Mouse (Mus musculus) forebrain, embryonic 14.5 days (tissue): Measurements from ENCODE around the gene Ak7. TPM values are rescaled to one million over a fixed set of nuclear protein-coding genes. Genes with fewer than 3 reads are reported as not detected.
A peak's percentile ranks its signal among the peaks of the same experiment; 100 is the strongest.

ENCODE experiments used
- ATAC-seq: fragments of 200-750 bp; cut with Nextera tagmentation; 2 replicates; pipeline ENCODE4 v1.8.0; 2017; ENCODE audit warnings: mild to moderate bottlenecking, moderate library complexity
- DNase-seq: peaks from one replicate; pipeline ENCODE4 v3.0.0-alpha.2; 2015; ENCODE audit warnings: low spot score
- H3K27ac ChIP-seq: fragments of 300-500 bp; sonication (generic); 2 replicates; pipeline ENCODE4 v1.5.1; 2014; ENCODE audit warnings: low read depth, mild to moderate bottlenecking, control low read depth, low read length, moderate library complexity
- H3K27me3 ChIP-seq: fragments of 300-500 bp; sonication (generic); replicated peaks from 2 replicates; pipeline ENCODE4 v1.6.1; 2014; ENCODE audit warnings: low read length, control low read depth, mixed read lengths; ENCODE audit not compliant: control insufficient read depth, insufficient read depth
- H3K36me3 ChIP-seq: fragments of 300-500 bp; sonication (generic); 2 replicates; pipeline ENCODE4 v1.6.1; 2014; ENCODE audit warnings: low read length, control low read depth; ENCODE audit not compliant: control insufficient read depth, insufficient read depth
- H3K4me1 ChIP-seq: fragments of 300-500 bp; sonication (generic); 2 replicates; pipeline ENCODE4 v1.6.1; 2014; ENCODE audit warnings: antibody characterized with exemption, low read length, control low read depth; ENCODE audit not compliant: control insufficient read depth, insufficient read depth
- H3K4me2 ChIP-seq: fragments of 300-500 bp; sonication (generic); 2 replicates; pipeline ENCODE4 v1.6.1; 2014; ENCODE audit warnings: mild to moderate bottlenecking, control low read depth, low read length
- H3K4me3 ChIP-seq: fragments of 300-500 bp; sonication (generic); 2 replicates; pipeline ENCODE4 v1.5.1; 2014; ENCODE audit warnings: low read depth, low read length, control low read depth
- H3K9ac ChIP-seq: fragments of 300-500 bp; sonication (generic); 2 replicates; pipeline ENCODE4 v1.6.1; 2014; ENCODE audit warnings: mild to moderate bottlenecking, low read length, control low read depth, moderate library complexity
- H3K9me3 ChIP-seq: fragments of 300-500 bp; sonication (generic); replicated peaks from 2 replicates; pipeline ENCODE4 v1.6.1; 2016; ENCODE audit warnings: low read length, control low read depth, mixed read lengths; ENCODE audit not compliant: control insufficient read depth
- WGBS: fragments of 180-500 bp; shearing (Covaris S2); extraction: QIAGEN DNeasy Blood & Tissue Kit; methylation state at CpG from one replicate; pipeline ENCODE4 v1.1.7; 2014; 5-methylcytosine and 5-hydroxymethylcytosine counted together
- polyA plus RNA-seq: library from polyadenylated mRNA; unstranded; fragments of >200 nt; fragmentation: Nextera tagmentation; extraction: Ambion mirVana; gene quantifications from 2 replicates; pipeline ENCODE4 v1.2.1, GENCODE M21; 2014

Gene Ak7
- polyA plus RNA-seq, 1 experiment from 2014 or later, result 0.41 TPM

DNA sequence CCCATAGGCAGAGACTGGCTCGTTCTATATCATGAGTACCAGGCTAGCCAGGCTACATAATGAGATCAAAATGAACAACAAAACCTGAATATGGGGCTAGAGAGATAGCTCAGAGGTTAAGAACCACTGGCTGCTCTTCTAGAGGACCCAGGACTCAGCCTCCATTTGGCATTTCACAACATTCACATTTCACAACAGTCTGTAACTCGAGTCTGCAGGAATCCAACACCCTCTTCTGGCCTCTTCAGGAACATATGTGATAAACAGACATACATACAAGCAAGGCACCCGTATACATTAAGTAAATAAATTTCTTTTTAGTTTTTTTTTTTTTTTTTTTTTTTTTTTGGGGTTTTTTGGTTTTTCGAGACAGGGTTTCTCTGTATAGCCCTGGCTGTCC lies 17.2 kb upstream of the Ak7 start:
- no peak overlapping the region for H3K9ac ChIP-seq
- 88% methylated on average over 4 of the region's 4 CpGs for WGBS
- ATAC-seq, result no peak
- no peak overlapping the region for H3K4me2 ChIP-seq
- H3K27me3 ChIP-seq, result no peaks in the 10 kb centered on the region
- no peak for DNase-seq
- H3K36me3 ChIP-seq, result peaks cover 30% of the 10 kb centered on the region
- H3K4me3 ChIP-seq, result no peak overlapping the region
- no peaks in the 10 kb centered on the region for H3K9me3 ChIP-seq
- H3K27ac ChIP-seq, result no peak overlapping the region
- H3K4me1 ChIP-seq, result peaks cover 13% of the 10 kb centered on the region

DNA sequence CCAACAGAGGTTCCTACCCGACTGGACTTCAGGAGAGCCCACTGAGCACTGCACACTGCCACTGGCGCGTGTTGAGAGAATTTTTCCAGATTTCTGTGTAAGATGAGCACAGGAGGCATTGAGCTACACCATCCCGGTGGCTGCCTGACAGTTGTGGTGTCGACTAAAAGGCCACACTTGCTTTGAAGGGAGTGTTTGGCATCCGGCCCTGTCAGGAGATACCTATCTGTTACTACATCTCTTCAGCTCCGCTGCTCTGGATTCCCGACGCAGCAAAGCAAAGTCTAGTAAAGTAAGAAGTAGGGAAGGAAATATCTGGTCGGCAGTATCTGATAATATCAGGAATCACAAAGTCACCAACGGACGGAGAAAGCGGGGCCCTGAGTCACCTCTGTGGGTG lies 16.3 kb upstream of the Ak7 start:
- 96% methylated on average over 13 of the region's 13 CpGs for WGBS
- DNase-seq (no peak), ATAC-seq (no peak)

DNA sequence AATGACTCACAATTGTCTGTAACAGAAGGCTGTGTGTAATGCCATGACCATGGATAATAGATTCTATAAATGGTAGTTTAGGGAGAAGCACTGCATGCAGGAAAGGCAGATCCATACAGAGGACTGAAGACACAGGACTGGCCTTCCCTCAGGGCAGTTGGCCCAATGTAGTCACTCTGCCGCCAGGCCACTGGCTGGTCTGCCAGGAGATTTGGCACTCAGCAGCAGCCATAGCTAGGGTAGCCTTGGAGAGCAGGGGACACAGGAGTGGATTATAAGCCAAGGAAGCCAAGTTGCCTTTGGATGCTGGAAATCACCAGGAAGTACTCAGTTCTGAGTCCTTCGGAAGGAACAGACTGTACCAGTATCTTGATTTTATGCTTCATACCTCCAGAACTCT lies 11.8 kb upstream of the Ak7 start:
- H3K9me3 ChIP-seq, result no peaks in the 10 kb centered on the region
- no peak overlapping the region for H3K4me2 ChIP-seq
- no peak overlapping the region for H3K4me3 ChIP-seq
- H3K9ac ChIP-seq, result no peak overlapping the region
- no peak overlapping the region for H3K27ac ChIP-seq
- no peak for ATAC-seq
- no peak for DNase-seq
- H3K4me1 ChIP-seq, result no peaks in the 10 kb centered on the region
- WGBS, result 100% methylated on average over 2 of the region's 2 CpGs
- peaks cover 34% of the 10 kb centered on the region for H3K36me3 ChIP-seq
- no peaks in the 10 kb centered on the region for H3K27me3 ChIP-seq

More for the DNA sequence above, 16.3 kb upstream of the Ak7 start:
- Histone ChIP-seq H3K27me3 (no peaks in the 10 kb centered on the region), H3K36me3 (peaks cover 30% of the 10 kb centered on the region), H3K9me3 (no peaks in the 10 kb centered on the region), H3K4me2 (no peak overlapping the region), H3K9ac (no peak overlapping the region), H3K4me3 (no peak overlapping the region), H3K4me1 (peaks cover 8% of the 10 kb centered on the region), H3K27ac (no peak overlapping the region)

DNA sequence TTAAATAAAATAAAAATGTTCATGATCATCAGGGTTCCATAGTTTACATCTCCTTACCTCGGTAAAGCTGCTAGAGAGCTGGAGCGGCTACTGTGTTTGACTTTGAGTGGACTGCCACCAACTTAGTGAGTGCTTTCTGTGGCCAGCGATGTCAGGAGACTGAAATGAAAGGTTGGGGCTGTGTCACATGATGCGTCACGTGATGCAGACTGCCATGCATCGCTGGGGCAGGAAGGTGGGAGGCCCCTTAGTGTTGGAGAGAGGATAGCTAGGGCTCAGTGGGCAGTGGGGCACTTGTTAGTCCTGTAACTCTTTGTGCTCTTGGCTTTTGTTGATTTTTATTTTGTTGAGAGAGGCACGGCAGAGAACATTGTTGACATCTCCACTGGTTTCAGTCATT lies 9.9 kb upstream of the Ak7 start:
- H3K4me3 ChIP-seq, result no peak overlapping the region
- no peak for DNase-seq
- no peaks in the 10 kb centered on the region for H3K4me1 ChIP-seq
- H3K27ac ChIP-seq, result no peak overlapping the region
- H3K36me3 ChIP-seq, result peaks cover 36% of the 10 kb centered on the region
- no peak overlapping the region for H3K4me2 ChIP-seq
- no peak overlapping the region for H3K9ac ChIP-seq
- no peaks in the 10 kb centered on the region for H3K9me3 ChIP-seq
- no peak for ATAC-seq
- WGBS, result 84% methylated on average over 7 of the region's 7 CpGs
- no peaks in the 10 kb centered on the region for H3K27me3 ChIP-seq

DNA sequence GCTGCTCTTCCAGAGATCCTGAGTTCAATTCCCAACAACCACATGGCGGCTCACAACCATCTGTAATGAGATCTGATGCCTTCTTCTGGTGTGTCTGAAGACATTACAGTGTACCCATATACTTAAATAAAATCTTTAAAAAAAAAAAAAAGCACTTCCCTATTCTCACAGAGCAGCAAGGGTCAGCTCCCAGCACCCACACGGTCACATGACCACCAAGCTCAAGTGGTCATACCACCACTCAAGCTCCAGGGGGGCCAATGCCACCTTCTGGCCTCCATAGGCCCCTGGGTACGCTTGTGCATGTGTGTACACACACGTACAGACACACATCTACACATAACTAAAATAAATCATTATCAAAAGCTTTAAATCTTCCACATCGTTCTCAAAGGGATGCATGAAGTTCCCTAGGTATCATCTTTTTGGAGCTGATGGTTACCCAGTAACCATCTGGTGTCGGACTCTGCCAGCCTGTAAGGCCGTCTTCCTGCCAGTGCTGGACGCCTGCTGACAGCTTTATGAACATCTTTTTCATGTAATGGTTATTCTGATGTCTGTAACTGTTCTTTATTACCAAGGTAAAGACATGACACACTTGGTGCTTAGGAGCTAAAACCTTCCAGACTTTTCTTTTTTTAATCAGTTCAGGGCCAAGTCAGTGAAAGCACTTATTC lies 8.5 kb upstream of the Ak7 start:
- 88% methylated on average over 8 of the region's 8 CpGs for WGBS
- Histone ChIP-seq H3K27ac (no peak overlapping the region), H3K9me3 (no peaks in the 10 kb centered on the region), H3K4me1 (no peaks in the 10 kb centered on the region), H3K4me2 (no peak overlapping the region), H3K4me3 (no peak overlapping the region), H3K9ac (no peak overlapping the region), H3K36me3 (peaks cover 38% of the 10 kb centered on the region), H3K27me3 (no peaks in the 10 kb centered on the region)
- ATAC-seq (no peak), DNase-seq (no peak)

DNA sequence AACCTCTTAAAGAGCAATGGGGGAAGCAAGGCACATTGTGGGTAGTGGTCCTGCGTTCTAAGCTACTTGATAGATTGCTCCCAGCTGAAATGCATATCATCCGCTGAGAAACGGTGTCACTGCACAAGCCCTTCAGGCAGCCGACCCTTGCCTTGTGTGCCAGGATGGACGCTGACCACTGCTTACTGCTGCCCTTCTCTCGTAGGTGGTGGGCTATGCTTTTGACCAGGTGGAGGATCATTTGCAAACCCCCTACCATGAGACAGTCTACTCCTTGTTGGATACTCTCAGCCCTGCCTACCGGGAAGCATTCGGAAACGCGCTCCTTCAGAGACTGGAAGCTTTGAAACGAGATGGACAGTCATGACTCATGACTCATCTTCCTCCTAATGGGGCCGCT lies 5.3 kb upstream of the Ak7 start:
- H3K4me2 ChIP-seq, result no peak overlapping the region
- peaks cover 32% of the 10 kb centered on the region for H3K36me3 ChIP-seq
- no peak overlapping the region for H3K27ac ChIP-seq
- DNase-seq (no peak), ATAC-seq (no peak)
- no peaks in the 10 kb centered on the region for H3K27me3 ChIP-seq
- 95% methylated on average over 12 of the region's 12 CpGs for WGBS
- H3K9me3 ChIP-seq, result no peaks in the 10 kb centered on the region
- H3K4me1 ChIP-seq, result no peaks in the 10 kb centered on the region
- no peak overlapping the region for H3K4me3 ChIP-seq
- no peak overlapping the region for H3K9ac ChIP-seq

DNA sequence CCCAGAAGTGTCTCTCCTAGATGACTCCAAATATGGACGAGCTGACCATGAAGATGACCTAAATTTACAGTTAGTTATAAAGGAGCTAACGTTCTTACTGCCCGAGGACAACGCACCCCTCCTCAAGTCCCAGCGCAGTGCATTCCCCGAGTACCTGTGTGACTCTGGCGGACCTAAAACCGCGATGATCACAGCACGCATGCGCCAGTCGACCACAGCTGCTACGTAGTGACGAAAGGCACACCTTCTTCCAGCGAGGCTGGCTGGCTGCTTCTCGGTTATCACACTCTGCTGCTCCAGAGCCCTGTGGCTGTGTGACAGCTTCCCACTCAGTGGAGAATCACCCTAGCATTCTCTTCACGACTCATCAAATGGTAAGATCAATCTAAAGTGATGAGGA lies 12.8 kb downstream of the Ak7 start:
- H3K4me3 ChIP-seq, result no peak overlapping the region
- no peak for DNase-seq
- H3K9me3 ChIP-seq, result no peaks in the 10 kb centered on the region
- no peaks in the 10 kb centered on the region for H3K36me3 ChIP-seq
- no peak overlapping the region for H3K9ac ChIP-seq
- no peak for ATAC-seq
- WGBS, result 77% methylated on average over 17 of the region's 17 CpGs
- H3K4me2 ChIP-seq, result peak overlapping the region; percentile 18; the same call in 1 of the 2 replicates
- no peak overlapping the region for H3K27ac ChIP-seq
- H3K27me3 ChIP-seq, result no peaks in the 10 kb centered on the region
- H3K4me1 ChIP-seq, result no peaks in the 10 kb centered on the region

DNA sequence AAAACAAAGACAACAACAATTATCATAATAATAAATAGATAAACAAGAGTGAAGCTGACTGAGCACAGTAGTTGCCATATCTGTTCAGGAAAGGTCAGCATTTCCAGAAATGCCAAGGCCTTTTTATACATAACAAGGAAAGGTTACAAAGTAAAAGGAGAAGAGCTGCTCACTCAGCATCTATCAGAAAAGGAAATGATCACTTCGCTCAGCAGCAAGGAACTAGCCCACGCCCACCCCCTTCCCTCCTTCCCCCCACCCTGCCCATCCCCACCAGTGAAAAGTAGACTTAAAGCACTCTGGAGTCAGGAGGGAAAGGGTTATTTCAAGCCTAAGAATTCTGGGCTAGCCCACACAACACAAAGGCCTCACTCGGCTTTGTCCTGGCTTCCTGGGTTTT lies 14.4 kb downstream of the Ak7 start:
- Histone ChIP-seq H3K27me3 (no peaks in the 10 kb centered on the region), H3K27ac (no peak overlapping the region), H3K9me3 (no peaks in the 10 kb centered on the region), H3K4me1 (no peaks in the 10 kb centered on the region), H3K4me2 (no peak overlapping the region), H3K9ac (no peak overlapping the region), H3K4me3 (no peak overlapping the region), H3K36me3 (no peaks in the 10 kb centered on the region)
- ATAC-seq (no peak), DNase-seq (no peak)
- WGBS, result 71% methylated on average over 3 of the region's 3 CpGs

DNA sequence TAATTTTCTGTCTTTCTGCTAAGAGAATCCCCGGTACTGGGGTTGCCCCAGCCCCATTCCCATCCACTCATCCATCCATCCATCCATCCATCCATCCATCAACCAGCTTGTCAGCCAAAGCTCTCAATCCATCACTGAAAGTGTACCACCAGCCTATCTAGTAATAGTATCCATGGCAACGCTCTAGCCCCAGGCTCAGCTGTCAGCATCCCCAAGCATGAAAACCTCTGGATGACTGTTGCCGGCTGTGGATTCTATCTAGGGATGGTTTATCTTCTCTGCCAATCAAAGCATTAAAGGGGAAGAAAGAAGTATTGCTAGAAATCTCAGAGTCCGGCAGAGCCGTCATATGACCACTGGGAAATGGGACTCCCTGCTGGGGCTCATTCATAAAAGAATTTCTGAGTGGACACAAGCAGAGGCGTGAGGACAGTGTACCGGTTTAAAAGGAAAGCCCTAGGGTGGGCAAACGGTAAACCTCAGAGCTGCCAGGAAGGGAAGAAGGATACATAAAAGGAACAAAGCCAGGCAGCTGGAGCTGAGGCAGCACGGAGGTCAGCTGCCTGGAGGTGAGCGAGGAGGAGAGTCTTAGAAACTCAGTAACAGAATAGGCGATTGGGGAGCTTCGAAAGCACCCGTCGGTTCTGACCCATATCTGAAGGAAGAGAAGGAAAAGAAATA lies 15.8 kb downstream of the Ak7 start:
- Histone ChIP-seq H3K4me3 (no peak overlapping the region), H3K4me1 (no peaks in the 10 kb centered on the region), H3K9ac (no peak overlapping the region), H3K36me3 (no peaks in the 10 kb centered on the region), H3K27ac (peak overlapping the region; percentile 9), H3K4me2 (no peak overlapping the region), H3K27me3 (no peaks in the 10 kb centered on the region), H3K9me3 (no peaks in the 10 kb centered on the region)
- 41% methylated on average over 14 of the region's 14 CpGs for WGBS
- ATAC-seq (peak; percentile 57), DNase-seq (peak; percentile 63)
